Mouse (Mus musculus): Measurements from ENCODE around the gene Galk2.

DNA sequence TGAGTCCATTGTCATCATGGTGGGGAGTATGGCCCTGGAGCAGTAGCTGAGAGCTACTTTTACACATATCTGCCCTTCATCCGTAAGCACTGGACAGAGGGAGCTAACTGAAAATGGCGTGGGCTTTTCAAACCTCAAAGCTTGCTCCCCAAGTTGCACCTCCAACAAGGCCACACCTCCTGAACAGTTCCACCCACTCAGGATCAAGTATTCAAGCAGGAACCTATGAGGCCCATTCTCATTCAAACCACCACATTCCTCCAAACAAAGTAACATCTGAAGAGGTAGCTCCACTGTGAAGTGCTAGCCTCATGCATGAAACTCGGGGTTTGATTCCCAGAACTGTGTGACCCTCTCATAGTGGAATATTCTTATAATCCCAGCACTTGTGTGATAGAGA lies 9.4 kb downstream of the Galk2 start:
- TF ChIP-seq CTCF (IDR thresholded peaks at IDR 0.05; ENCODE audit: extremely low read depth, insufficient read depth, low read length) (no peak), POLR2A (IDR thresholded peaks at IDR 0.05; ENCODE audit: extremely low read depth, insufficient read depth, low read length) (no peak)

Measured in cortical plate, adult 2 months (tissue).